Mouse (Mus musculus): Measurements from ENCODE around the gene Rdh8.
"Not testable (repeated sequence)": the region's sequence is repeated elsewhere in the genome, so short reads cannot be mapped to it uniquely, and the experiment has no call there.

Gene Rdh8

GRCm38 (mm10) chr9:20818236-20818635 lies at the start of gene Rdh8:
Gene Rdh8, plus strand, starts transcription at chr9:20818503.
- DNase-seq: no peak

- peak; percentile 51 to 69 for DNase-seq
Measured at GRCm38 (mm10) chr9:20781286-20781685, 37.0 kb upstream of the Rdh8 start.

- no peak for DNase-seq
Measured at GRCm38 (mm10) chr9:20785055-20785454, 33.2 kb upstream of the Rdh8 start.

- DNase-seq: no peak
Measured at GRCm38 (mm10) chr9:20787992-20788391, 30.3 kb upstream of the Rdh8 start.

GRCm38 (mm10) chr9:20789651-20790050 lies 28.7 kb upstream of the Rdh8 start:
- no peak for DNase-seq

GRCm38 (mm10) chr9:20790345-20790744 lies 28.0 kb upstream of the Rdh8 start:
- DNase-seq: no peak

GRCm38 (mm10) chr9:20794108-20794806 lies 24.0 kb upstream of the Rdh8 start:
- peak; percentile 17 to 63 for DNase-seq

- DNase-seq: peak; percentile 75 to 79
Measured at GRCm38 (mm10) chr9:20804266-20805158, 13.8 kb upstream of the Rdh8 start.

GRCm38 (mm10) chr9:20805159-20805495 lies 13.2 kb upstream of the Rdh8 start:
- DNase-seq: no peak

GRCm38 (mm10) chr9:20805706-20806105 lies 12.6 kb upstream of the Rdh8 start:
- no peak for DNase-seq

GRCm38 (mm10) chr9:20810271-20810670 lies 8.0 kb upstream of the Rdh8 start:
- DNase-seq: no peak

- no peak for DNase-seq
Measured at GRCm38 (mm10) chr9:20810773-20811172, 7.5 kb upstream of the Rdh8 start.

- DNase-seq: peak in 1 of 2 experiments; percentile 44
Measured at GRCm38 (mm10) chr9:20812537-20813271, 5.6 kb upstream of the Rdh8 start.

GRCm38 (mm10) chr9:20814521-20815272 lies 3.6 kb upstream of the Rdh8 start, which contains the start of gene Col5a3:
Gene Col5a3, minus strand, starts transcription at chr9:20815067.
- DNase-seq: peak; percentile 43 to 72

GRCm38 (mm10) chr9:20820001-20820400 lies 1.7 kb downstream of the Rdh8 start:
- no peak for DNase-seq

- no peak for DNase-seq
Measured at GRCm38 (mm10) chr9:20822821-20823220, 4.5 kb downstream of the Rdh8 start.

GRCm38 (mm10) chr9:20825781-20826180 lies 7.5 kb downstream of the Rdh8 start:
- DNase-seq: no peak

- no peak for DNase-seq
Measured at GRCm38 (mm10) chr9:20828127-20828526, 9.8 kb downstream of the Rdh8 start.

- DNase-seq: peak; percentile 96 to 98
Measured at GRCm38 (mm10) chr9:20830901-20831643, 12.8 kb downstream of the Rdh8 start.

GRCm38 (mm10) chr9:20834881-20835280 lies 16.6 kb downstream of the Rdh8 start:
- no peak for DNase-seq

GRCm38 (mm10) chr9:20835431-20835954 lies 17.2 kb downstream of the Rdh8 start:
- DNase-seq: not testable (repeated sequence)

Measured in kidney, postnatal 25 days (tissue).